Mouse (Mus musculus) left cerebral cortex, adult 8-10 months (tissue): ENCODE data around the gene Rassf6. TPM values are rescaled to one million over a fixed set of nuclear protein-coding genes. Genes with fewer than 3 reads are reported as not detected.
"Not testable (repeated sequence)": the region's sequence is repeated elsewhere in the genome, so short reads cannot be mapped to it uniquely, and the experiment has no call there.

Experiments
- DNase-seq, 2 experiments: peaks; one replicate each; pipeline ENCODE4 v3.0.0; 2022; ENCODE audit warnings: low spot score in 2 of 2
- total RNA-seq, 4 experiments: library from RNA; stranded (reverse); gene quantifications; 2 replicates each; pipeline ENCODE4 v1.2.4; 2022

Gene Rassf6
- total RNA-seq, 4 experiments from 2014 or later = 0.93 to 3.0 (median 1.7) TPM

- no peak for DNase-seq
Measured at GRCm38 (mm10) chr5:90624708-90625425, 15.6 kb downstream of the Rassf6 start.

GRCm38 (mm10) chr5:90623209-90623608, 17.2 kb downstream of the Rassf6 start:
- no peak for DNase-seq

GRCm38 (mm10) chr5:90621726-90622125, 18.7 kb downstream of the Rassf6 start:
- DNase-seq = no peak

GRCm38 (mm10) chr5:90621316-90621715, 19.1 kb downstream of the Rassf6 start:
- DNase-seq = no peak

- DNase-seq = no peak
Measured at GRCm38 (mm10) chr5:90617859-90618258, 22.6 kb downstream of the Rassf6 start.

- not testable (repeated sequence) for DNase-seq
Measured at GRCm38 (mm10) chr5:90612751-90613150, 27.7 kb downstream of the Rassf6 start.

GRCm38 (mm10) chr5:90611996-90612611, 28.4 kb downstream of the Rassf6 start:
- DNase-seq = no peak

GRCm38 (mm10) chr5:90611388-90611787, 29.1 kb downstream of the Rassf6 start:
- no peak for DNase-seq

GRCm38 (mm10) chr5:90608906-90609305, 31.6 kb downstream of the Rassf6 start:
- no peak for DNase-seq

GRCm38 (mm10) chr5:90603407-90603923, 37.0 kb downstream of the Rassf6 start:
- no peak for DNase-seq

GRCm38 (mm10) chr5:90601469-90601868, 39.0 kb downstream of the Rassf6 start:
- DNase-seq = no peak

- no peak for DNase-seq
Measured at GRCm38 (mm10) chr5:90596155-90596554, 44.3 kb downstream of the Rassf6 start.

GRCm38 (mm10) chr5:90594945-90595344, 45.5 kb downstream of the Rassf6 start:
- no peak for DNase-seq

- no peak for DNase-seq
Measured at GRCm38 (mm10) chr5:90591936-90592335, 48.5 kb downstream of the Rassf6 start.

- DNase-seq = no peak
Measured at GRCm38 (mm10) chr5:90590676-90591075, 49.8 kb downstream of the Rassf6 start.

- peak; percentile 56 to 74 for DNase-seq
Measured at GRCm38 (mm10) chr5:90588708-90589595, 51.5 kb downstream of the Rassf6 start.

GRCm38 (mm10) chr5:90588104-90588503, 52.4 kb downstream of the Rassf6 start:
- DNase-seq = no peak

- no peak for DNase-seq
Measured at GRCm38 (mm10) chr5:90586511-90586910, 53.9 kb downstream of the Rassf6 start.

- no peak for DNase-seq
Measured at GRCm38 (mm10) chr5:90584799-90585198, 55.7 kb downstream of the Rassf6 start.

- DNase-seq = no peak
Measured at GRCm38 (mm10) chr5:90582179-90582578, 58.3 kb downstream of the Rassf6 start.

- no peak for DNase-seq
Measured at GRCm38 (mm10) chr5:90579556-90579955, 60.9 kb downstream of the Rassf6 start.

- no peak for DNase-seq
Measured at GRCm38 (mm10) chr5:90577751-90578150, 62.7 kb downstream of the Rassf6 start.
